Mouse (Mus musculus) 3T3-L1 (cell line): Measurements from ENCODE around the gene Taar5.

Experiments
- DNase-seq: peaks from one replicate; pipeline ENCODE4 v3.0.0-alpha.2; 2015; ENCODE audit warnings: low read depth, low spot score

Taar5 gene

GRCm38 (mm10) chr10:24008143-24008542 lies 37.6 kb downstream of the Taar5 start:
- no peak for DNase-seq
